ENCODE assay signal across 8 mouse cellular contexts in the genomic region with DNA sequence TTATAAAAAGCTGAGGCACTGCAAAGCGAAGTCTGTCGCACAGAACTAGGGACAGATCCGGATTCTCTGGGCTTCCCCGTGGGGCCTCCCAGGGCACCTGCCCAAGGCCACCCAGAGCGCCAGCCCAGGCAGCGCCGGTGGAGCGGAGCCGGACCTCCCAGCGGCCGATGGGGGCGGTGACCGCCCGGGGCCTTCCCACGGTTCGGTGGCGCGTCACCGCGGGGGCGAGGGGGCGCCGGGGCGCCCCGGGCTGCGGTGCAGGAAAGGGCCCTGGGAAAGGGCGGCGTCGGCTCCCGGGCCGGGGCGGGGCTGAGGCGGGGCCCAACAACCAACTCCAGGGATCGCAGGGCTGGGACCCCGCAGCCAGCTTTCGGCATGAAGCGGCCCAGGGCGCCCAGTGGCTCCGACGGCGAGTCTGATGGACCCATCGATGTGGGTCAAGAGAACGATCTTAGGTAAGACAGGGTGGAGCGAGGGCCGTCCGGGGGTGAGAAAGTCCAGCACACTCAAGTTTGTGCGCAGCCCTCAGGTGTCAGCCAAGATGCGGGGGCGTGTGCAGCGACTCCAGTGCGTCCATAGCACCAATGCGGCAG. TPM values are rescaled to one million over a fixed set of nuclear protein-coding genes. Genes with fewer than 3 reads are reported as not detected.
DNase-seq lines count a peak whose midpoint lies in the region; ATAC-seq and TF ChIP-seq lines count a peak whose summit lies in the region.

Heyl (plus strand) TSS at position 65 of the 593 bp plus-strand sequence.

- no peak for TF ChIP-seq POLR2A in testis, adult 2 months (IDR thresholded peaks at IDR 0.05; ENCODE audit: control insufficient read depth, low read depth, low read length)

- peak within 1 kb of the TSS; percentile 41 for H3K4me3 ChIP-seq in forebrain, embryonic 12.5 days (replicated peaks)
- H3K4me3 ChIP-seq in testis, adult 2 months (ENCODE audit: control insufficient read depth, low read depth, low read length) = peak within 1 kb of the TSS; percentile 40

- H3K27me3 ChIP-seq in forebrain, embryonic 12.5 days = peaks cover 71% of the 10 kb centered on the region
- H3K27me3 ChIP-seq in testis, adult 2 months (ENCODE audit: control insufficient read depth, insufficient read depth, low read length) = no peaks in the 10 kb centered on the region

- ATAC-seq in forebrain, embryonic 12.5 days (ENCODE audit: low FRiP score) = 0 out of 2 replicates have a peak, but pooled peaks have one; percentile 33

- peak within 1 kb of the TSS; percentile 77 for H3K4me2 ChIP-seq in forebrain, embryonic 12.5 days

- no peaks in the 10 kb centered on the region for H3K9me3 ChIP-seq in forebrain, embryonic 12.5 days

- peak; percentile 82 to 87 for DNase-seq in adrenal gland, adult (ENCODE audit: inconsistent age in 2 of 2, low spot score in 1 of 2)
- no peak for DNase-seq in adrenal gland, adult 8-10 months
- peak; percentile 74 for DNase-seq in heart, postnatal 25 days (ENCODE audit: low spot score)
- DNase-seq in kidney, postnatal 36 days = peak; percentile 63 to 84
- peak; percentile 52 for DNase-seq in mesoderm, embryonic 11.5 days (ENCODE audit: low read depth, low spot score)
- no peak for DNase-seq in cerebellum, adult 18-20 months

- peaks cover 10% of the 10 kb centered on the region for H3K4me1 ChIP-seq in forebrain, embryonic 12.5 days
- peaks cover 2% of the 10 kb centered on the region for H3K4me1 ChIP-seq in testis, adult 2 months (ENCODE audit: control insufficient read depth, insufficient read depth, low read length)

- H3K36me3 ChIP-seq in forebrain, embryonic 12.5 days (replicated peaks) = no peaks in the 10 kb centered on the region
- no peaks in the 10 kb centered on the region for H3K36me3 ChIP-seq in testis, adult 2 months (ENCODE audit: control insufficient read depth, insufficient read depth, low read length)

- H3K27ac ChIP-seq in forebrain, embryonic 12.5 days = no peak within 1 kb of the TSS
- H3K27ac ChIP-seq in testis, adult 2 months (ENCODE audit: control insufficient read depth, insufficient read depth, low read depth, low read length) = no peak within 1 kb of the TSS

- H3K9ac ChIP-seq in forebrain, embryonic 12.5 days = peak within 1 kb of the TSS; percentile 44

- WGBS in forebrain, embryonic 12.5 days = 2% methylated on average over 43 of the region's 52 CpGs

- no peak for TF ChIP-seq CTCF in testis, adult 2 months (IDR thresholded peaks at IDR 0.05; ENCODE audit: control insufficient read depth, insufficient read depth, insufficient replicate concordance, low read depth, low read length)

- intact Hi-C loops in heart, postnatal 25 days (cut with DNase I) = no loop called here

RNA-seq across cellular contexts. Expression of gene Heyl, which starts in this region (rescaled TPM):
- 10 to 100 TPM in 2 of 4 experiments, 1 to 10 TPM in 2; 4.6 to 13.5 (median 8.9) TPM for total RNA-seq in adrenal gland, adult 8-10 months (2022)
- 5.1 and 5.9 TPM in 2 replicates for polyA plus RNA-seq in forebrain, embryonic 12.5 days (2016; fragmentation: Nextera tagmentation; extraction: Ambion mirVana)
- 10 to 100 TPM; 19.1 to 21.3 TPM for total RNA-seq in heart, postnatal 25 days (2021)
- 0.76 and 0.88 TPM in 2 replicates for polyA plus RNA-seq in testis, adult 2 months (2012; rRNA removed)

Comparison
In these comparisons a context has a peak if more than half of its experiments do, and no peak if none do; other contexts are left out.
1. DNase-seq: peak in adrenal gland, adult (2 of 2), heart, postnatal 25 days (single experiment), kidney, postnatal 36 days (2 of 2) and mesoderm, embryonic 11.5 days (single experiment); none in adrenal gland, adult 8-10 months (single experiment) and cerebellum, adult 18-20 months (0 of 2).